Mouse (Mus musculus) neural tube, embryonic 13.5 days (tissue): ENCODE results near the gene Fyttd1. TPM values are rescaled to one million over a fixed set of nuclear protein-coding genes. Genes with fewer than 3 reads are reported as not detected.
"Not testable (repeated sequence)": the region's sequence is repeated elsewhere in the genome, so short reads cannot be mapped to it uniquely, and the experiment has no call there.

Source experiments
- ATAC-seq: fragments of 200-750 bp; cut with Nextera tagmentation; 2 replicates; pipeline ENCODE4 v1.8.0; 2017; ENCODE audit warnings: low read depth, mild to moderate bottlenecking, moderate TSS enrichment, moderate library complexity
- H3K27ac ChIP-seq: fragments of 300-500 bp; sonication (generic); replicated peaks from 2 replicates; pipeline ENCODE4 v1.5.1; 2015; ENCODE audit warnings: moderate library complexity, mild to moderate bottlenecking, inconsistent platforms
- H3K27me3 ChIP-seq: fragments of 300-500 bp; sonication (generic); 2 replicates; pipeline ENCODE4 v1.6.1; 2015; ENCODE audit warnings: mild to moderate bottlenecking, inconsistent platforms
- H3K36me3 ChIP-seq: fragments of 300-500 bp; sonication (generic); 2 replicates; pipeline ENCODE4 v1.6.1; 2015; ENCODE audit warnings: mild to moderate bottlenecking, inconsistent platforms
- H3K4me1 ChIP-seq: fragments of 300-500 bp; sonication (generic); replicated peaks from 2 replicates; pipeline ENCODE4 v1.6.1; 2015; ENCODE audit warnings: inconsistent platforms
- H3K4me2 ChIP-seq: fragments of 300-500 bp; sonication (generic); 2 replicates; pipeline ENCODE4 v1.6.1; 2015; ENCODE audit warnings: inconsistent platforms, mild to moderate bottlenecking, moderate library complexity
- H3K4me3 ChIP-seq: fragments of 300-500 bp; sonication (generic); 2 replicates; pipeline ENCODE4 v1.5.1; 2015; ENCODE audit warnings: mild to moderate bottlenecking, inconsistent platforms
- H3K9ac ChIP-seq: fragments of 300-500 bp; sonication (generic); 2 replicates; pipeline ENCODE4 v1.6.1; 2015; ENCODE audit warnings: moderate library complexity, mild to moderate bottlenecking, inconsistent platforms
- H3K9me3 ChIP-seq: fragments of 300-500 bp; sonication (generic); 2 replicates; pipeline ENCODE4 v1.6.1; 2016; ENCODE audit warnings: inconsistent platforms
- WGBS: fragments of 180-500 bp; shearing (Covaris S2); methylation state at CpG from one replicate; pipeline ENCODE4 v1.1.7; 2015; 5-methylcytosine and 5-hydroxymethylcytosine counted together
- polyA plus RNA-seq: library from polyadenylated mRNA; unstranded; fragments of >200 nt; fragmentation: Nextera tagmentation; extraction: Ambion mirVana; gene quantifications from 2 replicates; pipeline ENCODE4 v1.2.1, GENCODE M21; 2015

Gene Fyttd1
- polyA plus RNA-seq, 1 experiment from 2014 or later: 100 TPM

DNA sequence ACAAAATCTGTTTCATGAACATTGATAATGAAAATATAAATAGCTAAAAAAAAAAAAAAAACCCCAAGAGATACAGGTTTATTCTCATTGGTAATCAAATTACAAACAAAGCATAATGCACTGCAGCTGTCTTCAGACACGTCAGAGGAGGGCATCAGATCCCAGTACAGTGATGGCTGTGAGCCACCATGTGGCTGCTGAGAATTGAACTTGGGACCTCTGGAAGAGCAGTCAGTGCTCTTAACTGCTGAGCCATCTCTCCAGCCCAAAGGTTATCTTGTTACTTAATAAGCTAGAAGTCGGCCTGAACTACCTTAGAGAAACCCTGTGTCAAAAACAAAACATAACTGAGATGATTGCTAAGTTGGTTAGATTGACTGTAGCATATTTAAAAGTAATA, 12.6 kb downstream of the Fyttd1 start:
- no peak overlapping the region for H3K9ac ChIP-seq
- peaks cover 58% of the 10 kb centered on the region for H3K36me3 ChIP-seq

DNA sequence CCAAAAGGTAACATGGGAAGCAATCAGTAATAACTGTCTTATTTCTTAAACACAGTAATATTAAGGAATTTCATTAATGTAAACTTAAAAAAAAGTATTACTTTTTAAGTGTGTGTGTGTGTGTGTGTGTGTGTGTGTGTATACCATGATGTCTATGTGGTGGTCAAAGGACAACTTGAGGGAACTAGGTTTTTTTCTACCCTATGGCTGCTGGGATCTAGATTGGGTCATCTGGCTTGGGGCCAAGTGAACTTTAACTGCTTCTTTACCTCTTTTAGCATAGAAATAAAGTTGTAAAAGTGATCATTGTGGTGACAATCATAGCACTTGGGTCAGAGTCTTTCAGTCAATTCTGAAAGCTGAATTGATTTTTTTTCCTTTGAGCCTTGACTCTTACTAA, 18.8 kb downstream of the Fyttd1 start:
- Histone ChIP-seq H3K36me3 (peaks cover 69% of the 10 kb centered on the region), H3K4me1 (no peaks in the 10 kb centered on the region), H3K27me3 (no peaks in the 10 kb centered on the region), H3K9ac (no peak overlapping the region), H3K4me2 (no peak overlapping the region), H3K27ac (no peak overlapping the region), H3K4me3 (no peak overlapping the region), H3K9me3 (no peaks in the 10 kb centered on the region)
- ATAC-seq: no peak

More for the DNA sequence above, 12.6 kb downstream of the Fyttd1 start:
- Histone ChIP-seq H3K4me2 (no peak overlapping the region), H3K27ac (no peak overlapping the region), H3K4me3 (no peak overlapping the region), H3K9me3 (no peaks in the 10 kb centered on the region), H3K4me1 (no peaks in the 10 kb centered on the region), H3K27me3 (no peaks in the 10 kb centered on the region)
- WGBS: 68% methylated on average over 2 of the region's 2 CpGs
- no peak for ATAC-seq

DNA sequence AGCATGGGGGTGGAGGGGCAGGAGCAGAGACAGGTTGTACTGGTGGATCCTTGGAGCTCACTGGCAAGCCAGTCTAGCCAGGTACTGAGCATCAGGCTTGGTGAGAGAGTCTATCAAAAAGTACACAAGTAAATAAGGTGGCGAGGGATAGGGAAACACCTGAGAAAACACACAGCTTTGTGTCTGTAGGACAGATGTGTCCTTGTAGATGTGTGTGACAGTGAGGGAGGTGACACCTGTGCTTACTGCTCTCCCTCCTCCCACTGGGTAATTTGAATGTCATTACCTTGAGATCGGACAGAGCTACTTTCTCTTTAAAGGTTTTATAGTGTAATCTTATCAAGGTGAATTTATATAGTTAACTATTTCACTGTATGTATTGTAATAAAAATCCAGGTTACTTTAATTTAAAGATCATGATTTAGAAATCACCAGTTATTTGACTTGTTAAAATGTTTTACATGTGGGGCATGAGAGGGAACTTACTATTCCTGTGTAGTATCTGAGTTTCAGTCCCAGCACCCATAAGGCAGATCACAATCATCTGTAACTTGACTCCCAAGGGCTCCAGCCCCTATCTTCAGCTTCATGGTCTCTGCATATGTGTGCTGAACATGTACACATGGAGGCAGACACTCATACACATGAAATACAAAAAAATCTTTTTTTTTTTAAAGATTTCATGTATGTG, 24.2 kb downstream of the Fyttd1 start:
- Histone ChIP-seq H3K9ac (no peak overlapping the region), H3K27ac (no peak overlapping the region), H3K9me3 (no peaks in the 10 kb centered on the region), H3K36me3 (peaks cover 56% of the 10 kb centered on the region), H3K27me3 (no peaks in the 10 kb centered on the region), H3K4me2 (no peak overlapping the region), H3K4me3 (no peak overlapping the region), H3K4me1 (no peaks in the 10 kb centered on the region)
- no peak for ATAC-seq
- WGBS: 85% methylated on average over 2 of the region's 2 CpGs

DNA sequence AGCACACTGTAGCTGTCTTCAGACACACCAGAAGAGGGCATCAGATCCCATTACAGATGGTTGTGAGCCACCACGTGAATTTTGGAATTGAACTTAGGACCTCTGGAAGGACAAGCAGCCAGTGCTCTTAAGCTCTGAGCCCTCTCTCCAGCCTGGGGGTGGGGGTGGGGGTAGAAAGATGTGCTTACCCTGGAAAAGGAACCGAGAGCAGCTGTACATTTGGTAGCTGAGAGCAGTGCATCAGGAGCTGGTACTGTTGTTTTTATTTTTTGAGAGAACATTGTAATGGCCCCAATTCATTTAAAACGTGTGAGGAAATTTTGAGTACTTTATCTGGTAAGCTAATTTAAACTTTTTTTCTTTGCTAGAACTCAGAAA, 24.7 kb downstream of the Fyttd1 start:
- no peaks in the 10 kb centered on the region for H3K9me3 ChIP-seq
- H3K9ac ChIP-seq: no peak overlapping the region
- no peak overlapping the region for H3K4me3 ChIP-seq
- peaks cover 60% of the 10 kb centered on the region for H3K36me3 ChIP-seq
- H3K4me2 ChIP-seq: no peak overlapping the region
- WGBS: 80% methylated on average over 3 of the region's 3 CpGs
- no peak for ATAC-seq
- no peaks in the 10 kb centered on the region for H3K27me3 ChIP-seq
- H3K27ac ChIP-seq: no peak overlapping the region
- no peaks in the 10 kb centered on the region for H3K4me1 ChIP-seq

DNA sequence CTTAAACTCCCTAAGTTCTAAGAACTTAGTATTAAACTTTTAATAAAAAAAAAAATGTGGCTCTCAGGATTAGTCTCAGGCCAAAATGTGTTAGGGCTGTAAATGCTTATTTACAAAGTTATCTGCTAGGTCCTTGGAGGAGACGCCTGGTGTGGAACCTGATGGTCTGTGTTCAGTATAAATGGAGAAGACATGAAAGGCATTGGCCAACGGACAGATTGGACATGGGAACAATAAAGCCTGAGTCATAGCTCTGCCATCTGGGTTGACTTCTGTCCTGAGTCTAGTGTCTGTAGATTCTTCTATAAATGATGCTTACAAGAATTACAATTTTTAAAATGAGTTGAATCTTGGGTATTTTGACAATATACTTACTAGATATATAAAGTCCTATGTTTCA, 28.9 kb downstream of the Fyttd1 start:
- Histone ChIP-seq H3K36me3 (peaks cover 34% of the 10 kb centered on the region), H3K4me2 (no peak overlapping the region), H3K27ac (no peak overlapping the region), H3K9me3 (no peaks in the 10 kb centered on the region), H3K4me1 (no peaks in the 10 kb centered on the region), H3K9ac (no peak overlapping the region), H3K27me3 (no peaks in the 10 kb centered on the region), H3K4me3 (no peak overlapping the region)
- ATAC-seq: no peak
- WGBS: 79% methylated on average over 2 of the region's 2 CpGs

DNA sequence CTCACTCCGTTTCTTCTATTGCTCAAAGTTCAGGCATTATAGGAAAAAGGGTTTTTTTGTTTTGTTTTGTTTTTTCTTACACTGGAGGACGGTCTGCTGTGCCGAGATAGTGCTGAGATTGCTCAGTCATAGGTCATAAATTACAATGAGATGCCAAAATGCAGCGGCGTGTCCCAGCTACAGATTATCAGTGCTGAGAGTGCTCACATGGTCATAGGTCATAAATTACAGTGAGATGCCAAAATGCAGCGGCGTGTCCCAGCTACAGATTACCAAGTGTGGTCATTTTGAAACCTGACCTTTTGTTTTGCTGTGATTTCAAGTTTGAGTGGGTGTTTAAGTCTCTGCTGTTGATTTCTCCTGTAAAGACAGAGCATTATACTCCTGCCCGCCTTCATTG, 29.4 kb downstream of the Fyttd1 start:
- no peak for ATAC-seq
- H3K9ac ChIP-seq: no peak overlapping the region
- no peak overlapping the region for H3K27ac ChIP-seq
- no peaks in the 10 kb centered on the region for H3K9me3 ChIP-seq
- 43% methylated on average over 8 of the region's 8 CpGs for WGBS
- H3K4me1 ChIP-seq: no peaks in the 10 kb centered on the region
- H3K4me3 ChIP-seq: no peak overlapping the region
- H3K27me3 ChIP-seq: no peaks in the 10 kb centered on the region
- H3K4me2 ChIP-seq: no peak overlapping the region
- peaks cover 30% of the 10 kb centered on the region for H3K36me3 ChIP-seq

DNA sequence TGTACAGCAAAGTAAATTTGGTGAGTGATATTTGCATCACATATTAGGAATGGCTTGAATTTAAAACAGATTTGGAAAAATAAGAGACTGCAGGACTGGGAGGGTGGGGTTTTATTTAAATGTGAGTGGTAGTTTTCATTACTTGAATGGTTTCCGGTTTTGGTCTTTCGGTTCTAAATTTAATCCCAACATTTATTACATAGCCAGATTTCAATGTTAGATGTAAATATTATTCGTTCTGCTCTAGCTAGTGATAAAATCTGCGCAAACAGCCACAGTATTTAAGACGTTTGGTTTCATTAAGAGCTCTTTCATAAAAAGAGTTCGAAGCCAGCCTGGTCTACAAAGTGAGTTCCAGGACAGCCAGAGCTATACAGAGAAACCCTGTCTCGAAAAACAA, 35.9 kb downstream of the Fyttd1 start:
- Histone ChIP-seq H3K4me2 (peak overlapping the region; percentile 61; the same call in 1 of the 2 replicates), H3K9ac (no peak overlapping the region), H3K9me3 (no peaks in the 10 kb centered on the region), H3K27ac (no peak overlapping the region), H3K4me3 (no peak overlapping the region; the same call in 1 of the 2 replicates), H3K36me3 (no peaks in the 10 kb centered on the region; the same call in 1 of the 2 replicates), H3K4me1 (peaks cover 13% of the 10 kb centered on the region), H3K27me3 (no peaks in the 10 kb centered on the region)
- no peak for ATAC-seq
- 61% methylated on average over 7 of the region's 7 CpGs for WGBS

DNA sequence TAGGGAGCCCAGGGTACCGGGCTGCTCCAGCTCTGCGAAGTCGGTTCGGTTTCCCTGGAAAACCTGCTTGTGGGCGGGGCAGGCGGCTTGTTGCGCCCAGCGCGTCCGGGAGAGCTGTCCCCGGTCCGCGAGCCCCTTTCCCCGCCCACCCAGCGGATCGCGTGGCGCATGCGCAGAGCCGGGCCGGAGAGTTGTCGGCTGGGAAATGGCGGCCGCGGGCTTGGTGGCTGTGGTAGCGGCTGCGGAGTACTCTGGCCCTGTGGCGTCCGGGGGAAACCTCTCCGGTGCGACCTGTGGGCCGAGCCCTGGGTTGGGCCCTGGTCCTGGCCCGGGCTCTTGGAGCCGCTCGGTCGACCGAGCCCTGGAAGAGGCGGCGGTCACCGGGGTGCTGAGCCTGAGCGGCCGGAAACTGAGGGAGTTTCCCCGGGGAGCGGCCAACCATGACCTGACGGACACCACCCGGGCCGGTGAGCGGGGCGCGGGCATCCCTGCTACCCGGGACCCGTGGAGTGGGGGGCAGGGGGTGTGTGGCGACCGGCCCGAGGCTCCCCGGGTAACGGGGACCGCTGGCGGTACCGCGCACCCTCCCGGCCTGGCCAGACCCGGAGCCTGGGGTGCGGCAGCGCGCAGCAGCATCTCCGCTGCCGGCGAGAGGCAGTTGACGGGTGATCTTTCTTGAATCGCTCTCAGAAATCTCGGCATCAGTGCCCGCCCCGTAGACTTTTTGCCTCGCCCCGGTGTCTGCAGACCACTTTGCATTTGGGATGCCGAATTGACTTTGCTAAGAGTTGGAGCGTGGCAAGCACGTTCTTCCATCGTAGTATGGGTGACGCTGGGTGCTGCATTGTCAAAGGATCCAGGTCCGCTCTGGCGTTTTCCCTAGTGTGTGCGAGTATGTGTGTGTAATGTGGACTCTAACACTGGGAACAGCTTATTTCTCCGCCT, 36.9 kb downstream of the Fyttd1 start, which contains the start of gene Lrch3:
TSS of gene Lrch3 (plus strand) at position 164 of the 945 bp plus-strand sequence.
- under 1% methylated on average over 80 of the region's 85 CpGs for WGBS
- Histone ChIP-seq H3K4me3 (peak within 1 kb of the TSS; percentile 71), H3K9ac (peak within 1 kb of the TSS; percentile 83), H3K4me2 (peak within 1 kb of the TSS; percentile 61), H3K27me3 (no peaks in the 10 kb centered on the region), H3K36me3 (no peaks in the 10 kb centered on the region), H3K9me3 (no peaks in the 10 kb centered on the region), H3K27ac (peak within 1 kb of the TSS; percentile 86), H3K4me1 (peaks cover 13% of the 10 kb centered on the region)
- ATAC-seq: peak; percentile 94

DNA sequence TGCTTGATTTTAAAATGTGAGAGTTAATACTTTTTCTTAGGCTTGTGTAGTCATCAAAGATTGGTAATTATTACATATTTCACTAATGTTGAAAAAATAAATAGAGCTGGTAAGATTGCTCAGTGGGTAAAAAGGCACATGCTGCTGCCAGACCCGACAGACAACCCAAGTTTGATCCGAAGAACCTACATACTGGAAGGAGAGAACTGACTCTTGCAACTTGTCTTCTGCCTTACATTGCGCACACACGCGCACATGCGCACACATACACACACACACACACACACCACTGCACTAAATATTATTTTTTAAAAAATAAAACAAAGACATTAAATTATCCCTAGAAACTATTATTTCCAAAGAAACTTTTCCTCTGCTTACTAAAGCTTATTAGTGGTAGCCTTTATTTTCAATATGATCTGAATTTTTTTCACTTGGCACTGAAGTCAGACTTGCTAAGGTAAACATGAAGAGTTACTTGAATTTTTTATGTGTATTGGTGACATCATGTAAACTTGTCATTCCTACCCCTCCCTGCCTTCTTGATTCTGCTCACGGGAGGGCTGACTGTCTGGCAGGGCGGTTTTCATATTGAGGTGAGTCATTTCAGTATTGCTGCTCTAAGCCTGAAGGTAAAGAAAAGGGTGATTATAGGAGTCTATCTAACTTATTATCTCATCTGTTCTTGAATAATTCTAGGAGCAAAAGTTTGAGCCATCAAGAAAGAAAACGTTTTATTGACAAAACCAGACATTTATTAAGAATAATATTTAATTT, 38.2 kb downstream of the Fyttd1 start:
- peak overlapping the region; percentile 61 for H3K4me2 ChIP-seq
- 77% methylated on average over 9 of the region's 9 CpGs for WGBS
- no peaks in the 10 kb centered on the region for H3K36me3 ChIP-seq
- no peaks in the 10 kb centered on the region for H3K9me3 ChIP-seq
- H3K27me3 ChIP-seq: no peaks in the 10 kb centered on the region
- ATAC-seq: no peak
- H3K9ac ChIP-seq: no peak overlapping the region
- H3K27ac ChIP-seq: no peak overlapping the region
- peaks cover 13% of the 10 kb centered on the region for H3K4me1 ChIP-seq
- H3K4me3 ChIP-seq: peak overlapping the region; percentile 71

DNA sequence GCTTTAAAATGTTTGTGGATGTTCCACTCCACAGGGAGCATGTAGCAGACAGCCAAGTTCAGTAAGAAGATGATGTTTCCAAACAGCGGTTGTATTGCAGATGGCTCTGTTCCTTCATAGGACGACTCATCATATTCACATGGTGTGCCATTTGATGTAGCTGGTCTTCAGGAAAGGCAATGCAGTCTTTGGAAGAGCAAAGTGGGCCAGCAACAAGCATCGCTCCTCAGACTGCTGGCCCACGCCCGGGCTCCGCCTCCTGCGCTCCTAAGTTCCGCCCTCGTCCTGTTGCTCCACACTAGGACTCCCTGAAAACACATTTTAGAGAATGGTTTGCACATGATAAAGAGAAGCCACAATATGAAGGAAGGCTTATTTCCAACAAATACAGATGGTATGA, 49.3 kb downstream of the Fyttd1 start:
- not testable (repeated sequence) for H3K4me3 ChIP-seq, ATAC-seq, H3K9ac ChIP-seq, H3K27me3 ChIP-seq, H3K27ac ChIP-seq, H3K4me2 ChIP-seq, H3K4me1 ChIP-seq, H3K9me3 ChIP-seq
- WGBS: 89% methylated on average over 9 of the region's 9 CpGs
- peaks cover 25% of the 10 kb centered on the region for H3K36me3 ChIP-seq

DNA sequence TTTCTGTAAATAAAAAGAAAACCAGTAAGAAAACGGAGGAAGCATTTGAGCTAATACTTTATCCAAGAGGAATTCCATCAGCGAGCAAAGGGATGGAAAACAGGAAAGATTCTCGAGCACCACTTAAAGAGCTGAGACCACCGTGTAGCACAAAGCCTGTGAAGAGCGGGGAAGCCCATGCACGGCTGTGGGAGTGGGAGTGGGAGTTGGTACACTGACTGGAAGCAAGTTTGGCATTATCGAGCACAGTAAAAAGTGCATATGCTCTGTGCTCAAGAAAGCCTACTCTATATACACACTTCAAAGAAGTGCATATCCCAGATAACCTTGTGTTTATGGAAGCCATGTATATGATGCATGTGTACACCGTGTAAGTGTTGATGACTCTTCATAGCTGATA, 49.7 kb downstream of the Fyttd1 start:
- Histone ChIP-seq H3K36me3 (peaks cover 22% of the 10 kb centered on the region), H3K9me3 (no peaks in the 10 kb centered on the region), H3K9ac (no peak overlapping the region), H3K4me2 (no peak overlapping the region), H3K27ac (no peak overlapping the region), H3K4me1 (peaks cover 4% of the 10 kb centered on the region; the same call in 1 of the 2 replicates), H3K4me3 (no peak overlapping the region), H3K27me3 (no peaks in the 10 kb centered on the region)
- WGBS: 94% methylated on average over 8 of the region's 8 CpGs
- ATAC-seq: no peak

DNA sequence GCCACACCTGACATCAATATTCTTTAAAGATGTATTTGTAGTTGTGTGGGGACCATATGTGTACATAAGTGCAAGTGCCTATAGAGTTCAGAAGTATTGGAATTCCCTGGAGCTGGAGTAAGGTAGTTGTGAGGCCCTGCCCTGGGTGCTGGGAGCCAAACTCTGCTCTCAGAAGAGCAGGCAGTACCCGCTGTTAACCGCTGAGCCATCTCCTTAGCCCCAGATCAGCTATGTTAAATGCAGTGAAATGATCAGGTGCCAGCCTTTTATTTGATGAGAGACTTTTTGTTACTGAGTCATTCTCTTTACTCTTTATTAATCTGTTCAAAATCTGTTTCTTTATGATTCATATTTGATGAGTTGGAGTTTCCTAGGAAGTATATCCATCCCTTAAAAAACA, 52.6 kb downstream of the Fyttd1 start:
- ATAC-seq: no peak
- Histone ChIP-seq H3K27ac (no peak overlapping the region; the same call in 1 of the 2 replicates), H3K4me2 (0 out of 2 replicates have a peak overlapping the region, but pooled peaks have one; percentile 9), H3K9ac (no peak overlapping the region), H3K27me3 (no peaks in the 10 kb centered on the region), H3K36me3 (peaks cover 7% of the 10 kb centered on the region; the same call in 1 of the 2 replicates), H3K4me3 (no peak overlapping the region), H3K4me1 (peaks cover 4% of the 10 kb centered on the region; the same call in 1 of the 2 replicates), H3K9me3 (no peaks in the 10 kb centered on the region)
- 34% methylated on average over 2 of the region's 2 CpGs for WGBS
